ENCODE assay signal across 8 mouse cellular contexts in genomic region chr7:110222583-110223182, GRCm38 (mm10). TPM values are rescaled to one million over a fixed set of nuclear protein-coding genes. Genes with fewer than 3 reads are reported as not detected.
A peak's percentile ranks its signal among the peaks of the same experiment; 100 is the strongest.
DNase-seq lines count a peak whose midpoint lies in the region; ATAC-seq lines count a peak whose summit lies in the region.

No protein-coding gene starts in this region.

- H3K9ac ChIP-seq in embryonic facial prominence, embryonic 12.5 days: peak overlapping the region; percentile 89
- peak overlapping the region; percentile 93 for H3K9ac ChIP-seq in limb, embryonic 13.5 days

- H3K36me3 ChIP-seq in embryonic facial prominence, embryonic 12.5 days: peaks cover 11% of the 10 kb centered on the region
- peaks cover 20% of the 10 kb centered on the region for H3K36me3 ChIP-seq in limb, embryonic 13.5 days
- peaks cover 14% of the 10 kb centered on the region; the same call in 1 of the 2 replicates for H3K36me3 ChIP-seq in splenic B cell, adult 2 months (ENCODE audit: control insufficient read depth, insufficient read depth, low read length, poor library complexity, severe bottlenecking)

- no peaks in the 10 kb centered on the region for H3K9me3 ChIP-seq in embryonic facial prominence, embryonic 12.5 days
- no peaks in the 10 kb centered on the region for H3K9me3 ChIP-seq in limb, embryonic 13.5 days

- peak overlapping the region; percentile 83 for H3K4me3 ChIP-seq in embryonic facial prominence, embryonic 12.5 days
- H3K4me3 ChIP-seq in limb, embryonic 13.5 days: peak overlapping the region; percentile 86

- H3K27me3 ChIP-seq in embryonic facial prominence, embryonic 12.5 days: no peaks in the 10 kb centered on the region
- H3K27me3 ChIP-seq in limb, embryonic 13.5 days: no peaks in the 10 kb centered on the region
- H3K27me3 ChIP-seq in splenic B cell, adult 2 months (ENCODE audit: control insufficient read depth, insufficient read depth, low read length, poor library complexity, severe bottlenecking): no peaks in the 10 kb centered on the region; the same call in 1 of the 2 replicates

- 19% methylated on average over 12 of the region's 12 CpGs for WGBS in embryonic facial prominence, embryonic 12.5 days
- WGBS in limb, embryonic 13.5 days: 16% methylated on average over 12 of the region's 12 CpGs

- H3K27ac ChIP-seq in embryonic facial prominence, embryonic 12.5 days: no peak overlapping the region
- no peak overlapping the region; the same call in 1 of the 2 replicates for H3K27ac ChIP-seq in limb, embryonic 13.5 days

- H3K4me1 ChIP-seq in embryonic facial prominence, embryonic 12.5 days: peaks cover 3% of the 10 kb centered on the region; the same call in 1 of the 2 replicates
- peaks cover 14% of the 10 kb centered on the region for H3K4me1 ChIP-seq in limb, embryonic 13.5 days

- peak overlapping the region; percentile 64 for H3K4me2 ChIP-seq in embryonic facial prominence, embryonic 12.5 days (replicated peaks)
- H3K4me2 ChIP-seq in limb, embryonic 13.5 days (replicated peaks): peak overlapping the region; percentile 71

- no peak for ATAC-seq in embryonic facial prominence, embryonic 12.5 days (ENCODE audit: insufficient number of reproducible peaks, insufficient read depth, low FRiP score, low TSS enrichment)
- ATAC-seq in limb, embryonic 13.5 days (ENCODE audit: low FRiP score, low read depth): no peak

- peak; percentile 9 for DNase-seq in retina, embryonic 14.5 days (ENCODE audit: low spot score)
- DNase-seq in retina, postnatal 1 day: no peak
- peak; percentile 43 for DNase-seq in splenic B cell, adult 2 months (ENCODE audit: low read depth, low spot score)
- no peak for DNase-seq in spleen, postnatal 4 days (ENCODE audit: low spot score in 2 of 2)
- DNase-seq in gastrocnemius, postnatal 4 days (ENCODE audit: low spot score in 2 of 2): no peak
- no peak for DNase-seq in lung, adult 18-20 months

RNA-seq across cellular contexts. Expression of gene Swap70, which starts 1.2 kb away (rescaled TPM):
- 33.2 and 34.4 TPM in 2 replicates for polyA plus RNA-seq in embryonic facial prominence, embryonic 12.5 days (2016; fragmentation: Nextera tagmentation; extraction: Ambion mirVana)
- 39.5 and 41.5 TPM in 2 replicates for polyA plus RNA-seq in limb, embryonic 13.5 days (2015; fragmentation: Nextera tagmentation; extraction: Ambion mirVana)
- 10 to 100 TPM; 17.9 to 20.0 TPM for total RNA-seq in gastrocnemius, postnatal 4 days (2021)

Comparison
In these comparisons a context has a peak if more than half of its experiments do, and no peak if none do; other contexts are left out.
1. DNase-seq: peak in retina, embryonic 14.5 days (single experiment) and splenic B cell, adult 2 months (single experiment); none in retina, postnatal 1 day (single experiment), spleen, postnatal 4 days (0 of 2), gastrocnemius, postnatal 4 days (0 of 2) and lung, adult 18-20 months (0 of 2).